Mouse (Mus musculus) E14TG2a.4 (cell line): ENCODE measurements around the gene Rnd1.

Experiments used
- H3K27me3 ChIP-seq: 2 replicates; pipeline ENCODE4 v1.6.1; 2014; ENCODE audit warnings: low read length, control low read depth; ENCODE audit not compliant: insufficient read depth
- H3K36me3 ChIP-seq: 2 replicates; pipeline ENCODE4 v1.6.1; 2014; ENCODE audit warnings: low read length, control low read depth; ENCODE audit not compliant: insufficient read depth
- H3K4me1 ChIP-seq: replicated peaks from 2 replicates; pipeline ENCODE4 v1.6.1; 2014; ENCODE audit warnings: low read depth, low read length, control low read depth
- H3K4me3 ChIP-seq: replicated peaks from 2 replicates; pipeline ENCODE4 v1.5.1; 2014; ENCODE audit warnings: mild to moderate bottlenecking, low read length
- H3K9me3 ChIP-seq: 2 replicates; pipeline ENCODE4 v1.6.1; 2014; ENCODE audit warnings: low read length, control low read depth
- CTCF ChIP-seq: conservative IDR thresholded peaks from 2 replicates; pipeline ENCODE4 v1.5.1; 2014; ENCODE audit warnings: low read length
- NANOG ChIP-seq: IDR thresholded peaks from 2 replicates; pipeline ENCODE4 v1.6.1; 2014; ENCODE audit warnings: borderline replicate concordance, low read length, mixed read lengths
- POU5F1 ChIP-seq: IDR thresholded peaks from 2 replicates; pipeline ENCODE4 v1.6.1; 2014; ENCODE audit warnings: low read length, borderline replicate concordance

Gene Rnd1

DNA sequence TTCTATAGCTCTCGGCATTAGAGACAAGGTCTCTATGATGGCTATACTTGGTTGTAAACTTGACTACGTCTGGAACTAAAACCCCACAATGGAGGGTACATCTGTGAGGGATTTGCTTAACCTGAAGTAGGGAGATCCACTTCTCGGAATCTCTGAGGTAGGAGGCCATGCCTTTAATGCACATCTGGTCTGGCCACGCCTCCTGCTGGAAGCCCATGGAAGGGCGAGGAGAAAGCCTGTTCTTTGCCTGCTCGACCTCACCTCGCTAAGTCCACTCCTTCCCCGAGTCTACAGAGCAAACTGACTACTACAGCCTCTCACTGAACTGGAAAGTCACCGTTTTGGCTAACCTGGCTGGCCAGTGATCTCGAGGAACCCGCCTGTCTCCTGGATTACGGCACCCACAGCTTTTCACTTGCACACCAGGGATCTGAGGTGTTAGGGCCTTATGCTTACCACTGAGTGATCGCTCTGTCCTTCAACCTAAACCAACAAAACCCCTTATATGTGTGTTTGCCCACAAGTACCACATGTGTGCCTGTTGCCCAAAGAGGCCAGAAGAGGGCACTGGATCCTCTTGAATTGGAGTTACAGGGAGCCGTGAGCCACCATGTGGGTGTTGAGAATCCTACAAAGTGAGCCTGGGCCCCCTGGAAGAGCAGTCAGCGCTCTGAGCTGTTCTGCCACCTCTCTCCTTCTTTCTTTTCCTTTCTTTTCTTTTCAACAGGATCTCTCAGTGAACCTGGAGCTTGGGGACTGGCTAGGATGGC lies 20.1 kb downstream of the Rnd1 start:
- Histone ChIP-seq H3K27me3 (no peaks in the 10 kb centered on the region), H3K36me3 (peaks cover 90% of the 10 kb centered on the region), H3K4me3 (no peak overlapping the region), H3K9me3 (no peaks in the 10 kb centered on the region), H3K4me1 (peaks cover 53% of the 10 kb centered on the region)
- no peak for TF ChIP-seq NANOG
- TF ChIP-seq CTCF: peak; percentile 18

DNA sequence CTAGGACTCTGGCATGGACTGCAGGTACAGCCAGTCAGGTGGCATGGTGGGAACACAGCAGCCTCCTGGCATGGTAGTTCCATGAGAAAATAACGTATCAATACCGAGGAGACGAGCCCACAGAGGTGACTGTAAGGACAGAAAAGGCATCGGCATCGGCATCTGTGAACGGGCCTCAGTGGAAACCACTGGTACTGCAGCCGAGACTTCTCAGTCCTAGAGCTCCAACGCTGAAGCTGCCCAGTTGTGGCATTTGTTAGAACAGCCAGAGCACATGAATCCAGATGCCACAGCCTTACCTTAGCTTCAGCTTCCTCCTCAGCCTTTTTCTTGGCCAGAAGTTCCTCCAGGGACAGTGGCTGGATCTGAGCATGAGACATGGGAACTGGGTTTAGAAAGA lies 25.1 kb downstream of the Rnd1 start:
- TF ChIP-seq POU5F1: no peak
- no peak for TF ChIP-seq NANOG
- Histone ChIP-seq H3K4me3 (no peak overlapping the region), H3K4me1 (peaks cover 45% of the 10 kb centered on the region), H3K27me3 (no peaks in the 10 kb centered on the region), H3K9me3 (no peaks in the 10 kb centered on the region), H3K36me3 (peaks cover 100% of the 10 kb centered on the region)

DNA sequence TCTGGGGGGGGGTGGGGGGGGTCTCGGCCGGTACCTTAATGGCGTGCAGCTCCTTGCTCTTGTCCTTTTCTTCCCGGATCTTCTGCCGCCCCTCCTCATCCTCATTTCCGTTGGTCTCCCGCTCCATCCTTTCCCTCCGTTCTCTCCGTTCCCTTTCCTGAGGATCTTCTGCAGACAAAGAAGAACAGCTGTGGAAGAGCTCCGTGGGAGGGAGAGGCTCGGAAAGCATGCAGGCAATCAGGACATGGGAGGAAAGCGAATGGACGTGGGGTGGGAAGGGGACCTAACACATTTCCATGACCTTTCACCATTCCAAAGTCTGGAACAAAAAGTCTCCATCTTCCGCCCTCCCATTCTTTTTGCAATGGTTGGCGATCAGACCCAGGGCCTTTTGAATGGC lies 25.8 kb downstream of the Rnd1 start:
- no peaks in the 10 kb centered on the region for H3K27me3 ChIP-seq
- no peak overlapping the region for H3K4me3 ChIP-seq
- TF ChIP-seq CTCF (no peak), NANOG (no peak)
- no peaks in the 10 kb centered on the region for H3K9me3 ChIP-seq
- H3K36me3 ChIP-seq: peaks cover 100% of the 10 kb centered on the region
- H3K4me1 ChIP-seq: peaks cover 45% of the 10 kb centered on the region

DNA sequence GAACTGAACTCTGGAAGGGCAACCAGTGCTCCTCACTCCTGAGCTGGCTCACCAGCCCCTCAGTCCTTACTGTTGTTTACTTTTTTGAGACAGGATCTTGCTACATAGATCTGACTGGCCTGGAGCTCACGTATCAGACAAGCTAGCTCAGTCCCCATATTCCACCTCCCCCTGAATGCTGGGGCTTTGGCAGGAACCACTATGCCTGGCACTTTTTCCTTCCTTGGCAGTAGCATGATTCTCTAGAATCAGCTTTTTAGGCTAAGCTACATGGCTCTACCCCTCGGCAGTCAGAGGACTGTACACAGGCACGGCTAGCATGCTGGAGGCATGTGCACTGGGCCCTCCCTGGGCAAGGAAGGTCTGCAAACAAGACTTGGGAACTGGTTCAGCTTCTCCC lies 29.2 kb downstream of the Rnd1 start:
- Histone ChIP-seq H3K4me3 (no peak overlapping the region), H3K27me3 (no peaks in the 10 kb centered on the region), H3K9me3 (no peaks in the 10 kb centered on the region), H3K4me1 (peaks cover 72% of the 10 kb centered on the region), H3K36me3 (peaks cover 99% of the 10 kb centered on the region)
- TF ChIP-seq CTCF (no peak), NANOG (no peak), POU5F1 (no peak)

DNA sequence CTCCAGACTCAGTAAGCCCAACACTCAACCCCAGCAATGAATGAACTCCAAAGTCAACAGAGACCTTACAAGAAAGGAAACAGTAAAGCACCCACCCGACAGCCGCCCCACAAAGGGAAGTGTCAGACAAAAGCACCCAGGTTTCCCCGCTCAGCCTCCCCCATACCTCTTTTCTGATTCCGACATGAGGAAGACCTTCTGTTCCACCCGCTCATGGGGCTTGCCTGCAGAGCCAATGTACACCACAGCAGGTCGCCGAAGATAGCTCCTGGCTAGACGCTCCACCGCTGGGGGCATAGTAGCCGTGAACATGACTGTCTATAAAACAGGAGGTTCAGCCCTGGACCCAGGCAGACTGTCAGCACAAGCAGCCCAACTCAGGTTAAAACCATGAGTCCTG lies 30.0 kb downstream of the Rnd1 start:
- no peak for TF ChIP-seq NANOG
- TF ChIP-seq CTCF: no peak
- TF ChIP-seq POU5F1: no peak

DNA sequence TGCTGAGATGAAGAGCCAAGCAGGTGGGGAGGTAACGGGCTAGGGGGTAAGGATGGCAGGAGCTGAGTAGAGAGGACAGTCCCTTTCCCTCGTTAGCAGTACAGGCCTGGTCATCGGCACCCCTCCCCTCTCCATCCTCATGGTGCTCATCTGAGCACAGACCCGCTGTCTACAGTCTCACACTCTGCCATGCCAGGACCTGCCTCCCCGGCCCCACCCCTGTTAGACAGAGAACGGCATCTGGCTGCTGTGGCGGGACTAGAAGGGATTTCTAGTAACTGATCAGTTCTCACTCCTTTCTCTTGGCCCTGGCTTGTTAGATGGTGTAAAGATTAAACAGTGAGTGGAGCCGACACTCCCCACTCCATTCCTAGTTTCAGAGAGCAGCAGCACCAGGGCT lies 30.5 kb downstream of the Rnd1 start:
- Histone ChIP-seq H3K27me3 (no peaks in the 10 kb centered on the region), H3K36me3 (peaks cover 99% of the 10 kb centered on the region), H3K4me3 (no peak overlapping the region), H3K4me1 (peaks cover 74% of the 10 kb centered on the region), H3K9me3 (no peaks in the 10 kb centered on the region)
- TF ChIP-seq NANOG (no peak), CTCF (no peak), POU5F1 (no peak)

More for the DNA sequence above, 30.0 kb downstream of the Rnd1 start:
- Histone ChIP-seq H3K36me3 (peaks cover 99% of the 10 kb centered on the region), H3K27me3 (no peaks in the 10 kb centered on the region), H3K4me3 (no peak overlapping the region), H3K9me3 (no peaks in the 10 kb centered on the region), H3K4me1 (peaks cover 74% of the 10 kb centered on the region)

DNA sequence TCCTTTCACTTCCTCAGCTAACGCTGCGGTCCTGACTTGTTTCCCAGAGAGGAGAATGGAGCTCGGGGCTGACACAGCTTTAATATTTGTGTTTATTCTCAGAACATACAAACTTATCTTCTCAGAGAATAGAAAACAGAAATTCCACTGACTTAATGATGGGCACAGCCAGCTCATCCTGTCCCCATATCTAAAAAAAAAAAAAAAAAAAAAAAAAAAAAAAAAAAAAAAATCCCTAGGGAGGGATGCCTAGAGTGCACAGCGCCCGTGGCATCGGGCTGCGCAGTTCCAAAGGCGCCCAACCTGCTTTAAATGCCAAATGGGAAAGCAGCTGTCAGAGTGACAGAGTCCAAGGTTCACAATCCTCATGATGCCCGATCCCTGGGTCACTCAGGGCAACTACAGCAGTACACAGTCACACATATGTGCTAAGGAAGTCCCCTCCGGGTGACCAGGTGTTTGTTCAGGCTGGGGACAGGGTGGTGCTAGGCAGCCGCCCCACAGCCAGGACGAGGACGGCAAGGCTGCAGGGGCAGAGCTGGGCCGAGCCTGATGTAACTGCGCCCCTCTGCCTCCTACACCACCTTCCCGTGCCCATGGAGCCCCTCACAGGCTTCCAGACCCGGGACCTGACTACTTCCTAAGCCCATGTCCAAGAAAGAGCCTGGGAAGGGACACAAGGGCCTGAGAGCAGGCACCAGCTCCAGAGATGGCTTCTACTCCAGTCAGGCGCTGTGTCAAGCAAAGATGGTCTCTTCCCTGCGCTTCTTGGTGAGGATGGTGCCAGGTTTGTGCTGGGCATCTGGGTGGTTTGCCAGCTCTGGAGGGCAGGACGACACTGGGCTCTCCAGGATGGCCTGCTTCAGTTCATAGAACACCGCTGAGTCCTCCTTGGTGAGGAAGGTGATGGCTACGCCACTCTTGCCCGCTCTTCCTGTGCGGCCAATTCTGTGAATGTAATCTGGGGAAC lies 31.9 kb downstream of the Rnd1 start:
- Histone ChIP-seq H3K27me3 (no peaks in the 10 kb centered on the region), H3K4me3 (peak overlapping the region; percentile 48), H3K36me3 (peaks cover 97% of the 10 kb centered on the region), H3K9me3 (no peaks in the 10 kb centered on the region), H3K4me1 (peaks cover 78% of the 10 kb centered on the region)
- no peak for TF ChIP-seq NANOG
- TF ChIP-seq CTCF: no peak
- no peak for TF ChIP-seq POU5F1

DNA sequence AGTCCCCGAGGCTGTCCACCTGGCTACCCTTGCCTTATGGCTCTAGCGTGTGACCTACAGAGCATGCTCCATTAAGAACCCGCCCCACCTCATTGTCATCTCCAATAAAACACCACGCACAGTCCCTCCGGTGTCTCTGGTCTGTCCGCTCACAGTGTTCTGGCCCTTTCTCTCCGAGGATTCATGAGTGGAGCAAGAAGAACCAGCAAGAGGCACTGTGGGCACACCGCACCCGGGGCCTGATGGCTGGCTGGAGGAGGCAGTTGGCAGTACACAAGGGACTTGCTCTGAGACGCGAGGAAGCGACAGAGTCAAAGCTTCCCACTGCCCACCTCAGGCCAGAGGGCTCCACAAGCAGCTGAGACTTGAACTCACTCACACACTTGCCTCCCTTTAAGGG lies 32.9 kb downstream of the Rnd1 start:
- H3K9me3 ChIP-seq: no peaks in the 10 kb centered on the region
- no peaks in the 10 kb centered on the region for H3K27me3 ChIP-seq
- peaks cover 87% of the 10 kb centered on the region for H3K4me1 ChIP-seq
- TF ChIP-seq NANOG (no peak), POU5F1 (no peak), CTCF (no peak)
- H3K36me3 ChIP-seq: peaks cover 88% of the 10 kb centered on the region
- peak overlapping the region; percentile 48 for H3K4me3 ChIP-seq
